Mouse (Mus musculus) hindbrain, embryonic 14.5 days (tissue): ENCODE measurements around the gene Rrp8. TPM values are rescaled to one million over a fixed set of nuclear protein-coding genes. Genes with fewer than 3 reads are reported as not detected.

Source experiments
- ATAC-seq: fragments of 200-750 bp; cut with Nextera tagmentation; 2 replicates; pipeline ENCODE4 v1.8.0; 2017; ENCODE audit warnings: moderate number of reproducible peaks, mild to moderate bottlenecking, moderate TSS enrichment, moderate library complexity; ENCODE audit not compliant: low FRiP score
- DNase-seq: peaks from one replicate; pipeline ENCODE4 v3.0.0-alpha.2; 2015; ENCODE audit warnings: low spot score
- H3K27ac ChIP-seq: fragments of 300-500 bp; sonication (generic); 2 replicates; pipeline ENCODE4 v1.5.1; 2014; ENCODE audit warnings: mild to moderate bottlenecking, moderate library complexity
- H3K27me3 ChIP-seq: fragments of 300-500 bp; sonication (generic); 2 replicates; pipeline ENCODE4 v1.6.1; 2014; ENCODE audit warnings: mild to moderate bottlenecking, low read length, mixed read lengths; ENCODE audit not compliant: control insufficient read depth, insufficient read depth
- H3K36me3 ChIP-seq: fragments of 300-500 bp; sonication (generic); replicated peaks from 2 replicates; pipeline ENCODE4 v1.6.1; 2014; ENCODE audit not compliant: control insufficient read depth, insufficient read depth
- H3K4me1 ChIP-seq: fragments of 300-500 bp; sonication (generic); replicated peaks from 2 replicates; pipeline ENCODE4 v1.6.1; 2014; ENCODE audit warnings: antibody characterized with exemption, low read length, mixed read lengths; ENCODE audit not compliant: control insufficient read depth, insufficient read depth
- H3K4me2 ChIP-seq: fragments of 300-500 bp; sonication (generic); replicated peaks from 2 replicates; pipeline ENCODE4 v1.6.1; 2014; ENCODE audit warnings: mild to moderate bottlenecking, moderate library complexity
- H3K4me3 ChIP-seq: fragments of 300-500 bp; sonication (generic); replicated peaks from 2 replicates; pipeline ENCODE4 v1.5.1; 2014; ENCODE audit warnings: mild to moderate bottlenecking, low read length
- H3K9ac ChIP-seq: fragments of 300-500 bp; sonication (generic); 2 replicates; pipeline ENCODE4 v1.6.1; 2014
- H3K9me3 ChIP-seq: fragments of 300-500 bp; sonication (generic); 2 replicates; pipeline ENCODE4 v1.6.1; 2016; ENCODE audit warnings: low read length; ENCODE audit not compliant: control insufficient read depth
- whole genome bisulfite sequencing: fragments of 180-500 bp; shearing (Covaris S2); extraction: QIAGEN DNeasy Blood & Tissue Kit; methylation state at CpG from one replicate; pipeline ENCODE4 v1.1.7; 2014; 5-methylcytosine and 5-hydroxymethylcytosine counted together
- polyA plus RNA-seq: library from polyadenylated mRNA; unstranded; fragments of >200 nt; fragmentation: Nextera tagmentation; extraction: Ambion mirVana; gene quantifications from 2 replicates; pipeline ENCODE4 v1.2.1, GENCODE M21; 2014

Gene Rrp8
- polyA plus RNA-seq, 1 experiment from 2014 or later: 24.1 TPM

- Histone ChIP-seq H3K36me3 (peaks cover 28% of the 10 kb centered on the region), H3K27ac (no peak overlapping the region), H3K27me3 (no peaks in the 10 kb centered on the region), H3K9me3 (no peaks in the 10 kb centered on the region), H3K9ac (no peak overlapping the region), H3K4me1 (no peaks in the 10 kb centered on the region), H3K4me2 (no peak overlapping the region), H3K4me3 (no peak overlapping the region)
- DNase-seq (no peak), ATAC-seq (no peak)
- 94% methylated on average over 4 of the region's 4 CpGs for WGBS
Measured at GRCm38 (mm10) chr7:105726980-105727325, 10.2 kb downstream of the Rrp8 start.

- peak; percentile 85 for ATAC-seq
Measured at GRCm38 (mm10) chr7:105726144-105726979, 10.8 kb downstream of the Rrp8 start.

GRCm38 (mm10) chr7:105721916-105722315 lies 15.3 kb downstream of the Rrp8 start:
- ATAC-seq (no peak), DNase-seq (no peak)
- no peak overlapping the region for H3K4me2 ChIP-seq
- no peaks in the 10 kb centered on the region for H3K4me1 ChIP-seq
- no peak overlapping the region for H3K9ac ChIP-seq
- no peaks in the 10 kb centered on the region for H3K36me3 ChIP-seq
- no peaks in the 10 kb centered on the region for H3K27me3 ChIP-seq
- no peaks in the 10 kb centered on the region for H3K9me3 ChIP-seq
- H3K4me3 ChIP-seq: no peak overlapping the region
- H3K27ac ChIP-seq: no peak overlapping the region
- WGBS: 72% methylated on average over 2 of the region's 2 CpGs

More at GRCm38 (mm10) chr7:105726144-105726979, 10.8 kb downstream of the Rrp8 start:
- Histone ChIP-seq H3K27ac (no peak overlapping the region), H3K9me3 (no peaks in the 10 kb centered on the region), H3K36me3 (peaks cover 23% of the 10 kb centered on the region), H3K9ac (no peak overlapping the region), H3K4me3 (no peak overlapping the region), H3K4me1 (no peaks in the 10 kb centered on the region), H3K4me2 (no peak overlapping the region), H3K27me3 (no peaks in the 10 kb centered on the region)
- DNase-seq: peak; percentile 79
- 90% methylated on average over 4 of the region's 4 CpGs for WGBS

- no peak overlapping the region for H3K9ac ChIP-seq
- no peaks in the 10 kb centered on the region for H3K27me3 ChIP-seq
- no peak overlapping the region for H3K4me3 ChIP-seq
- H3K27ac ChIP-seq: no peak overlapping the region
- no peaks in the 10 kb centered on the region for H3K4me1 ChIP-seq
- no peak overlapping the region for H3K4me2 ChIP-seq
- no peaks in the 10 kb centered on the region for H3K9me3 ChIP-seq
- DNase-seq: no peak
- no peak for ATAC-seq
- 64% methylated on average over 3 of the region's 3 CpGs for WGBS
- no peaks in the 10 kb centered on the region for H3K36me3 ChIP-seq
Measured at GRCm38 (mm10) chr7:105715366-105715765, 21.8 kb downstream of the Rrp8 start.

GRCm38 (mm10) chr7:105708733-105709132 lies 28.5 kb downstream of the Rrp8 start:
- no peaks in the 10 kb centered on the region for H3K27me3 ChIP-seq
- no peaks in the 10 kb centered on the region for H3K4me1 ChIP-seq
- no peak overlapping the region for H3K9ac ChIP-seq
- DNase-seq: no peak
- H3K36me3 ChIP-seq: no peaks in the 10 kb centered on the region
- no peak overlapping the region for H3K4me3 ChIP-seq
- WGBS: 92% methylated on average over 5 of the region's 5 CpGs
- no peak overlapping the region for H3K4me2 ChIP-seq
- H3K27ac ChIP-seq: no peak overlapping the region
- no peaks in the 10 kb centered on the region for H3K9me3 ChIP-seq
- no peak for ATAC-seq

- no peak overlapping the region for H3K4me2 ChIP-seq
- WGBS: 88% methylated on average over 4 of the region's 4 CpGs
- no peak overlapping the region for H3K27ac ChIP-seq
- ATAC-seq: no peak
- H3K36me3 ChIP-seq: no peaks in the 10 kb centered on the region
- no peak overlapping the region for H3K9ac ChIP-seq
- DNase-seq: no peak
- H3K4me3 ChIP-seq: no peak overlapping the region
- H3K27me3 ChIP-seq: no peaks in the 10 kb centered on the region
- no peaks in the 10 kb centered on the region for H3K9me3 ChIP-seq
- H3K4me1 ChIP-seq: no peaks in the 10 kb centered on the region
Measured at GRCm38 (mm10) chr7:105703816-105704215, 33.4 kb downstream of the Rrp8 start.

GRCm38 (mm10) chr7:105703184-105703583 lies 34.0 kb downstream of the Rrp8 start:
- Histone ChIP-seq H3K27ac (no peak overlapping the region), H3K4me3 (no peak overlapping the region), H3K9ac (no peak overlapping the region), H3K4me2 (no peak overlapping the region), H3K9me3 (no peaks in the 10 kb centered on the region), H3K36me3 (no peaks in the 10 kb centered on the region), H3K27me3 (no peaks in the 10 kb centered on the region), H3K4me1 (no peaks in the 10 kb centered on the region)
- WGBS: 81% methylated on average over 16 of the region's 16 CpGs
- DNase-seq (no peak), ATAC-seq (no peak)

- Histone ChIP-seq H3K9me3 (no peaks in the 10 kb centered on the region), H3K4me1 (no peaks in the 10 kb centered on the region), H3K27me3 (no peaks in the 10 kb centered on the region), H3K36me3 (no peaks in the 10 kb centered on the region), H3K27ac (no peak overlapping the region), H3K4me3 (no peak overlapping the region), H3K9ac (no peak overlapping the region), H3K4me2 (no peak overlapping the region)
- 83% methylated on average over 1 of the region's 1 CpGs for WGBS
- ATAC-seq (no peak), DNase-seq (no peak)
Measured at GRCm38 (mm10) chr7:105690875-105691274, 46.3 kb downstream of the Rrp8 start.

- Histone ChIP-seq H3K4me3 (no peak overlapping the region), H3K9ac (no peak overlapping the region), H3K36me3 (no peaks in the 10 kb centered on the region), H3K9me3 (no peaks in the 10 kb centered on the region), H3K4me2 (no peak overlapping the region), H3K4me1 (no peaks in the 10 kb centered on the region), H3K27ac (no peak overlapping the region), H3K27me3 (no peaks in the 10 kb centered on the region)
- WGBS: 14% methylated on average over 13 of the region's 13 CpGs
- DNase-seq (no peak), ATAC-seq (no peak)
Measured at GRCm38 (mm10) chr7:105685541-105686197, 51.5 kb downstream of the Rrp8 start.
